Mouse (Mus musculus): ENCODE measurements around the gene Hk2. TPM values are rescaled to one million over a fixed set of nuclear protein-coding genes. Genes with fewer than 3 reads are reported as not detected.

The Hk2 gene
- polyA plus RNA-seq, 1 experiment from 2014 or later: 21.7 TPM

- Histone ChIP-seq H3K9ac (ENCODE audit: low read length) (no peak overlapping the region), H3K27ac (ENCODE audit: low read depth, low read length) (no peak overlapping the region), H3K27me3 (ENCODE audit: control insufficient read depth, insufficient read depth, low read length) (no peaks in the 10 kb centered on the region), H3K4me1 (replicated peaks; ENCODE audit: control insufficient read depth, insufficient read depth, low read length) (no peaks in the 10 kb centered on the region), H3K4me2 (ENCODE audit: low read depth, low read length, severe bottlenecking) (no peak overlapping the region), H3K36me3 (ENCODE audit: control insufficient read depth, insufficient read depth, low read length) (no peaks in the 10 kb centered on the region), H3K9me3 (ENCODE audit: control insufficient read depth, low read length) (no peaks in the 10 kb centered on the region), H3K4me3 (ENCODE audit: low read depth, low read length) (no peak overlapping the region)
- WGBS: 87% methylated on average over 4 of the region's 4 CpGs
- no peak for DNase-seq (ENCODE audit: low spot score)
- no peak for ATAC-seq (replicated peaks; ENCODE audit: low FRiP score)
These were observed 58.1 kb downstream of the Hk2 start for GRCm38 (mm10) chr6:82716126-82716525.

- DNase-seq (ENCODE audit: low spot score): no peak
- H3K4me3 ChIP-seq (ENCODE audit: low read depth, low read length): no peak overlapping the region
- WGBS: 80% methylated on average over 3 of the region's 3 CpGs
- no peaks in the 10 kb centered on the region for H3K36me3 ChIP-seq (ENCODE audit: control insufficient read depth, insufficient read depth, low read length)
- H3K9ac ChIP-seq (ENCODE audit: low read length): no peak overlapping the region
- no peaks in the 10 kb centered on the region for H3K4me1 ChIP-seq (replicated peaks; ENCODE audit: control insufficient read depth, insufficient read depth, low read length)
- H3K4me2 ChIP-seq (ENCODE audit: low read depth, low read length, severe bottlenecking): no peak overlapping the region
- H3K27ac ChIP-seq (ENCODE audit: low read depth, low read length): no peak overlapping the region
- H3K9me3 ChIP-seq (ENCODE audit: control insufficient read depth, low read length): no peaks in the 10 kb centered on the region
- no peak for ATAC-seq (replicated peaks; ENCODE audit: low FRiP score)
- H3K27me3 ChIP-seq (ENCODE audit: control insufficient read depth, insufficient read depth, low read length): no peaks in the 10 kb centered on the region
These were observed 58.6 kb downstream of the Hk2 start for GRCm38 (mm10) chr6:82715653-82716052.

GRCm38 (mm10) chr6:82715253-82715652 is 59.0 kb downstream of the Hk2 start:
- no peaks in the 10 kb centered on the region for H3K36me3 ChIP-seq (ENCODE audit: control insufficient read depth, insufficient read depth, low read length)
- DNase-seq (ENCODE audit: low spot score) (no peak), ATAC-seq (replicated peaks; ENCODE audit: low FRiP score) (no peak)
- H3K4me2 ChIP-seq (ENCODE audit: low read depth, low read length, severe bottlenecking): no peak overlapping the region
- no peaks in the 10 kb centered on the region for H3K27me3 ChIP-seq (ENCODE audit: control insufficient read depth, insufficient read depth, low read length)
- no peak overlapping the region for H3K9ac ChIP-seq (ENCODE audit: low read length)
- WGBS: 90% methylated on average over 6 of the region's 6 CpGs
- H3K27ac ChIP-seq (ENCODE audit: low read depth, low read length): no peak overlapping the region
- no peak overlapping the region for H3K4me3 ChIP-seq (ENCODE audit: low read depth, low read length)
- H3K4me1 ChIP-seq (replicated peaks; ENCODE audit: control insufficient read depth, insufficient read depth, low read length): no peaks in the 10 kb centered on the region
- H3K9me3 ChIP-seq (ENCODE audit: control insufficient read depth, low read length): no peaks in the 10 kb centered on the region

- Histone ChIP-seq H3K9me3 (ENCODE audit: control insufficient read depth, low read length) (no peaks in the 10 kb centered on the region), H3K4me2 (ENCODE audit: low read depth, low read length, severe bottlenecking) (no peak overlapping the region), H3K4me1 (replicated peaks; ENCODE audit: control insufficient read depth, insufficient read depth, low read length) (no peaks in the 10 kb centered on the region), H3K9ac (ENCODE audit: low read length) (no peak overlapping the region), H3K4me3 (ENCODE audit: low read depth, low read length) (no peak overlapping the region), H3K27ac (ENCODE audit: low read depth, low read length) (no peak overlapping the region), H3K27me3 (ENCODE audit: control insufficient read depth, insufficient read depth, low read length) (no peaks in the 10 kb centered on the region), H3K36me3 (ENCODE audit: control insufficient read depth, insufficient read depth, low read length) (no peaks in the 10 kb centered on the region)
- DNase-seq (ENCODE audit: low spot score) (no peak), ATAC-seq (replicated peaks; ENCODE audit: low FRiP score) (no peak)
- WGBS: 86% methylated on average over 5 of the region's 5 CpGs
These were observed 59.4 kb downstream of the Hk2 start for GRCm38 (mm10) chr6:82714841-82715240.

- Histone ChIP-seq H3K27ac (ENCODE audit: low read depth, low read length) (no peak overlapping the region), H3K9ac (ENCODE audit: low read length) (no peak overlapping the region), H3K4me3 (ENCODE audit: low read depth, low read length) (no peak overlapping the region), H3K9me3 (ENCODE audit: control insufficient read depth, low read length) (no peaks in the 10 kb centered on the region), H3K36me3 (ENCODE audit: control insufficient read depth, insufficient read depth, low read length) (no peaks in the 10 kb centered on the region), H3K4me1 (replicated peaks; ENCODE audit: control insufficient read depth, insufficient read depth, low read length) (no peaks in the 10 kb centered on the region), H3K4me2 (ENCODE audit: low read depth, low read length, severe bottlenecking) (no peak overlapping the region), H3K27me3 (ENCODE audit: control insufficient read depth, insufficient read depth, low read length) (no peaks in the 10 kb centered on the region)
- peak; percentile 82 for DNase-seq (ENCODE audit: low spot score)
- 8% methylated on average over 3 of the region's 3 CpGs for WGBS
- ATAC-seq (replicated peaks; ENCODE audit: low FRiP score): peak; percentile 49
These were observed 60.0 kb downstream of the Hk2 start for GRCm38 (mm10) chr6:82714243-82714642.

- Histone ChIP-seq H3K9ac (ENCODE audit: low read length) (no peak overlapping the region), H3K36me3 (ENCODE audit: control insufficient read depth, insufficient read depth, low read length) (no peaks in the 10 kb centered on the region), H3K4me2 (ENCODE audit: low read depth, low read length, severe bottlenecking) (no peak overlapping the region), H3K4me3 (ENCODE audit: low read depth, low read length) (no peak overlapping the region), H3K4me1 (replicated peaks; ENCODE audit: control insufficient read depth, insufficient read depth, low read length) (no peaks in the 10 kb centered on the region), H3K9me3 (ENCODE audit: control insufficient read depth, low read length) (no peaks in the 10 kb centered on the region), H3K27ac (ENCODE audit: low read depth, low read length) (no peak overlapping the region), H3K27me3 (ENCODE audit: control insufficient read depth, insufficient read depth, low read length) (no peaks in the 10 kb centered on the region)
- DNase-seq (ENCODE audit: low spot score) (no peak), ATAC-seq (replicated peaks; ENCODE audit: low FRiP score) (no peak)
- 76% methylated on average over 3 of the region's 3 CpGs for WGBS
These were observed 66.5 kb downstream of the Hk2 start for GRCm38 (mm10) chr6:82707742-82708141.

GRCm38 (mm10) chr6:82707241-82707640 is 67.0 kb downstream of the Hk2 start:
- no peaks in the 10 kb centered on the region for H3K27me3 ChIP-seq (ENCODE audit: control insufficient read depth, insufficient read depth, low read length)
- no peak overlapping the region for H3K9ac ChIP-seq (ENCODE audit: low read length)
- DNase-seq (ENCODE audit: low spot score) (no peak), ATAC-seq (replicated peaks; ENCODE audit: low FRiP score) (no peak)
- H3K4me1 ChIP-seq (replicated peaks; ENCODE audit: control insufficient read depth, insufficient read depth, low read length): no peaks in the 10 kb centered on the region
- H3K36me3 ChIP-seq (ENCODE audit: control insufficient read depth, insufficient read depth, low read length): no peaks in the 10 kb centered on the region
- H3K9me3 ChIP-seq (ENCODE audit: control insufficient read depth, low read length): no peaks in the 10 kb centered on the region
- H3K4me2 ChIP-seq (ENCODE audit: low read depth, low read length, severe bottlenecking): no peak overlapping the region
- no peak overlapping the region for H3K4me3 ChIP-seq (ENCODE audit: low read depth, low read length)
- WGBS: 92% methylated on average over 10 of the region's 10 CpGs
- H3K27ac ChIP-seq (ENCODE audit: low read depth, low read length): no peak overlapping the region

- Histone ChIP-seq H3K36me3 (ENCODE audit: control insufficient read depth, insufficient read depth, low read length) (no peaks in the 10 kb centered on the region), H3K9ac (ENCODE audit: low read length) (no peak within 1 kb of the TSS), H3K27ac (ENCODE audit: low read depth, low read length) (no peak within 1 kb of the TSS), H3K27me3 (ENCODE audit: control insufficient read depth, insufficient read depth, low read length) (no peaks in the 10 kb centered on the region), H3K4me3 (ENCODE audit: low read depth, low read length) (no peak within 1 kb of the TSS), H3K4me1 (replicated peaks; ENCODE audit: control insufficient read depth, insufficient read depth, low read length) (no peaks in the 10 kb centered on the region), H3K9me3 (ENCODE audit: control insufficient read depth, low read length) (no peaks in the 10 kb centered on the region), H3K4me2 (ENCODE audit: low read depth, low read length, severe bottlenecking) (no peak within 1 kb of the TSS)
- 78% methylated on average over 5 of the region's 5 CpGs for WGBS
- DNase-seq (ENCODE audit: low spot score) (no peak), ATAC-seq (replicated peaks; ENCODE audit: low FRiP score) (no peak)
These were observed 69.0 kb downstream of the Hk2 start, which contains the start of gene Pole4 for GRCm38 (mm10) chr6:82705221-82705620. Pole4 (minus strand) TSS chr6:82705365.

- Histone ChIP-seq H3K36me3 (ENCODE audit: control insufficient read depth, insufficient read depth, low read length) (no peaks in the 10 kb centered on the region), H3K4me3 (ENCODE audit: low read depth, low read length) (no peak overlapping the region), H3K4me2 (ENCODE audit: low read depth, low read length, severe bottlenecking) (no peak overlapping the region), H3K9me3 (ENCODE audit: control insufficient read depth, low read length) (no peaks in the 10 kb centered on the region), H3K4me1 (replicated peaks; ENCODE audit: control insufficient read depth, insufficient read depth, low read length) (no peaks in the 10 kb centered on the region), H3K9ac (ENCODE audit: low read length) (no peak overlapping the region), H3K27ac (ENCODE audit: low read depth, low read length) (no peak overlapping the region), H3K27me3 (ENCODE audit: control insufficient read depth, insufficient read depth, low read length) (no peaks in the 10 kb centered on the region)
- 91% methylated on average over 3 of the region's 3 CpGs for WGBS
- no peak for DNase-seq (ENCODE audit: low spot score)
- no peak for ATAC-seq (replicated peaks; ENCODE audit: low FRiP score)
These were observed 70.5 kb downstream of the Hk2 start for GRCm38 (mm10) chr6:82703710-82704109.
